Mouse (Mus musculus): ENCODE measurements at regions not wholly inside any gene's neighbourhood (a gene's known extent, or its start where the extent isn't known, plus 50 kb on each side); places are given as distances from the start of the nearest gene placed in this dataset.

DNA sequence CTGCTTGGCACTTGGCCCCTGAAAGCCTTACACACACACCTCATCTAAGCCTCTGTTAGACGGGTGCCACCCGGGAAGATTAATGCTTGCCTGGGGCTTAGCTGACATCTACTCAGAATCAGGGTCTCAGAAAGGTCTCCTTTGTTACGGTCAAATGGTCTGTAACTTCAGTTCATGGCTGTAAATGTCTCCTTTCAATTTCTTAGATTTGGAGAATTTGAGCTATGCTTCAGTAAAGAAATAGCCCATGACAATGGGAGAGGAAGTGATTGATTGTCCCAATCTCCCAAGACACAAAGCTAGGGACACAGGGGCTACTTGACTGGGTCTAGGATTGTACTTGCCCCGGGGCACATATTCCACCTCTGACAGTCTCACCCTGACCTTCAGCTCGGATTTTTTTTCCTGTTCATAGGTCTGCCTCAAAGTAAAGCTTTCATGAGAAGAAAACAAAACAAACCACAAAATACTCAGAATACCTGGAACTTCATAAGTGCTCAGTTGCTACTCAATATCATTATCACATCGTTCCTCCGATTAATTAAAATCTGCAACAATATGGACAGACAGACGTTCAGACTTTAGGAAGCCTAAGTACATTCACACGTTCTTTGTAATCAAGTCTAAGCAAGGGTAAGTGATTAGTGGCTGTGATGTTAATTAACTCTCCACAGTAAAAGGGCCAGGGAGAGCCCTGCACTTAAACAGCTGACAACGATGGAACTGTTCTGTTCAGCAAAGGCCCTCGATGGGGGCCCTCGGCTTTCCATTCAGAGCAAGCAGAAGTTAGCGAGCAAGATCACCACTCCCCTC lies 132.9 kb upstream of the Slco3a1 start:
- ATAC-seq (ENCODE audit: insufficient read depth, low read depth) (no peak), DNase-seq (ENCODE audit: low spot score) (no peak)
- H3K36me3 ChIP-seq (replicated peaks; ENCODE audit: control insufficient read depth, insufficient read depth, low read length): no peaks in the 10 kb centered on the region
- H3K9me3 ChIP-seq (replicated peaks; ENCODE audit: control insufficient read depth, low read length): no peaks in the 10 kb centered on the region
- TF ChIP-seq EP300 (IDR thresholded peaks at IDR 0.05; ENCODE audit: low read depth) (no peak), CTCF (IDR thresholded peaks at IDR 0.05; ENCODE audit: low read depth) (no peak)
- no peaks in the 10 kb centered on the region for H3K4me1 ChIP-seq (ENCODE audit: control insufficient read depth, insufficient read depth)
- no peak overlapping the region for H3K27ac ChIP-seq (ENCODE audit: low read depth)
- WGBS: 68% methylated on average over 13 of the region's 13 CpGs
- no peaks in the 10 kb centered on the region for H3K27me3 ChIP-seq (ENCODE audit: control insufficient read depth, insufficient read depth, low read length)
- no peak overlapping the region for H3K4me2 ChIP-seq (ENCODE audit: low read depth, low read length)
- H3K9ac ChIP-seq (replicated peaks; ENCODE audit: low read depth, low read length): no peak overlapping the region
- no peak overlapping the region for H3K4me3 ChIP-seq (ENCODE audit: low read depth, low read length)

GRCm38 (mm10) chr7:74683979-74684378 lies 129.4 kb upstream of the Slco3a1 start:
- 48% methylated on average over 2 of the region's 2 CpGs for WGBS
- no peak for DNase-seq (ENCODE audit: low spot score)
- no peak overlapping the region for H3K4me3 ChIP-seq (ENCODE audit: low read depth, low read length)
- H3K27me3 ChIP-seq (ENCODE audit: control insufficient read depth, insufficient read depth, low read length): no peaks in the 10 kb centered on the region
- TF ChIP-seq CTCF (IDR thresholded peaks at IDR 0.05; ENCODE audit: low read depth) (no peak), EP300 (IDR thresholded peaks at IDR 0.05; ENCODE audit: low read depth) (no peak)
- no peak overlapping the region for H3K27ac ChIP-seq (ENCODE audit: low read depth)
- no peaks in the 10 kb centered on the region for H3K36me3 ChIP-seq (replicated peaks; ENCODE audit: control insufficient read depth, insufficient read depth, low read length)
- no peaks in the 10 kb centered on the region for H3K4me1 ChIP-seq (ENCODE audit: control insufficient read depth, insufficient read depth)
- H3K4me2 ChIP-seq (ENCODE audit: low read depth, low read length): no peak overlapping the region
- H3K9me3 ChIP-seq (replicated peaks; ENCODE audit: control insufficient read depth, low read length): no peaks in the 10 kb centered on the region
- no peak for ATAC-seq (ENCODE audit: insufficient read depth, low read depth)
- no peak overlapping the region for H3K9ac ChIP-seq (replicated peaks; ENCODE audit: low read depth, low read length)

DNA sequence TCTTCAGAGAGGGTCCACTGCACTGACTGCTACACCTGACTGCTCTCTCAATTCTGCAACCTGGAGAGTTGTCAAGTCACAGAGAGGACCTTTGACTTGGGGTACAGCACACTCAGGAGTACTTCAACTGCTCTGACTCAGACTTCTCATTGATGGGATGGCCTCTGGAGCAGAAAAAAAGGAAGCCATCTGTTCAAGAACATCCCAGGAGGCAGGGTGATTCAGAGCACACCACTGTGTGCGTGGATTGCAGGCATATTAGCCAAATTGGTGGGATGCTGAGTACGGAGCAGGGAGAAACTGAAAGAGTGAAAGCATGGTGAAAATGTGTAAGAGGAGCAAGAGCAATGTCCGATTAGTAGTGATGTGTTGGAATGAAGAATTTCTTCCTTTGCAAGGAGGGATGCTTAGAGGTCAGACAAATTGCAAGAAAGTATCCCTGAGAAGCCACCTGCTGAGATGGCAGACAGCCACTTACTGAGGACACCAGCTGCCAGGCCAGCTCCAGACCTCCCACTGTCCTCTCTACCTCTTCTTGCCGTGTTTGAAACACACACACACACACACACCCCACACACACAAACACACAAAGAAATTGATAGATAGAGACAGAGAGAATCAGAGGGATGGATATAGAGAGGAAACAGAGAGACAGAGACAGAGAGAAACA lies 119.2 kb upstream of the Slco3a1 start:
- ATAC-seq (ENCODE audit: insufficient read depth, low read depth) (no peak), DNase-seq (ENCODE audit: low spot score) (no peak)
- 78% methylated on average over 4 of the region's 4 CpGs for WGBS
- H3K27me3 ChIP-seq (ENCODE audit: control insufficient read depth, insufficient read depth, low read length): no peaks in the 10 kb centered on the region
- H3K36me3 ChIP-seq (replicated peaks; ENCODE audit: control insufficient read depth, insufficient read depth, low read length): no peaks in the 10 kb centered on the region
- H3K4me3 ChIP-seq (ENCODE audit: low read depth, low read length): no peak overlapping the region
- no peak overlapping the region for H3K27ac ChIP-seq (ENCODE audit: low read depth)
- no peak overlapping the region for H3K4me2 ChIP-seq (ENCODE audit: low read depth, low read length)
- no peaks in the 10 kb centered on the region for H3K4me1 ChIP-seq (ENCODE audit: control insufficient read depth, insufficient read depth)
- no peaks in the 10 kb centered on the region for H3K9me3 ChIP-seq (replicated peaks; ENCODE audit: control insufficient read depth, low read length)
- H3K9ac ChIP-seq (replicated peaks; ENCODE audit: low read depth, low read length): no peak overlapping the region
- no peak for TF ChIP-seq CTCF (IDR thresholded peaks at IDR 0.05; ENCODE audit: low read depth)
- TF ChIP-seq EP300 (IDR thresholded peaks at IDR 0.05; ENCODE audit: low read depth): no peak

GRCm38 (mm10) chr7:74669110-74669509 lies 114.5 kb upstream of the Slco3a1 start:
- H3K27me3 ChIP-seq (ENCODE audit: control insufficient read depth, insufficient read depth, low read length): no peaks in the 10 kb centered on the region
- TF ChIP-seq EP300 (IDR thresholded peaks at IDR 0.05; ENCODE audit: low read depth) (no peak), CTCF (IDR thresholded peaks at IDR 0.05; ENCODE audit: low read depth) (no peak)
- no peak for ATAC-seq (ENCODE audit: insufficient read depth, low read depth)
- no peaks in the 10 kb centered on the region for H3K36me3 ChIP-seq (replicated peaks; ENCODE audit: control insufficient read depth, insufficient read depth, low read length)
- no peak overlapping the region for H3K27ac ChIP-seq (ENCODE audit: low read depth)
- no peak overlapping the region for H3K9ac ChIP-seq (replicated peaks; ENCODE audit: low read depth, low read length)
- no peak overlapping the region for H3K4me2 ChIP-seq (ENCODE audit: low read depth, low read length)
- no peaks in the 10 kb centered on the region for H3K4me1 ChIP-seq (ENCODE audit: control insufficient read depth, insufficient read depth)
- H3K4me3 ChIP-seq (ENCODE audit: low read depth, low read length): no peak overlapping the region
- H3K9me3 ChIP-seq (replicated peaks; ENCODE audit: control insufficient read depth, low read length): no peaks in the 10 kb centered on the region
- DNase-seq (ENCODE audit: low spot score): no peak

- no peak overlapping the region for H3K4me3 ChIP-seq (ENCODE audit: low read depth, low read length)
- H3K27me3 ChIP-seq (ENCODE audit: control insufficient read depth, insufficient read depth, low read length): no peaks in the 10 kb centered on the region
- H3K27ac ChIP-seq (ENCODE audit: low read depth): no peak overlapping the region
- no peaks in the 10 kb centered on the region for H3K36me3 ChIP-seq (replicated peaks; ENCODE audit: control insufficient read depth, insufficient read depth, low read length)
- ATAC-seq (ENCODE audit: insufficient read depth, low read depth): no peak
- no peak overlapping the region for H3K9ac ChIP-seq (replicated peaks; ENCODE audit: low read depth, low read length)
- DNase-seq (ENCODE audit: low spot score): no peak
- no peak for TF ChIP-seq CTCF (IDR thresholded peaks at IDR 0.05; ENCODE audit: low read depth)
- TF ChIP-seq EP300 (IDR thresholded peaks at IDR 0.05; ENCODE audit: low read depth): no peak
- WGBS: 30% methylated on average over 3 of the region's 3 CpGs
- no peaks in the 10 kb centered on the region for H3K9me3 ChIP-seq (replicated peaks; ENCODE audit: control insufficient read depth, low read length)
- H3K4me1 ChIP-seq (ENCODE audit: control insufficient read depth, insufficient read depth): no peaks in the 10 kb centered on the region
- H3K4me2 ChIP-seq (ENCODE audit: low read depth, low read length): no peak overlapping the region
These were observed 112.5 kb upstream of the Slco3a1 start for GRCm38 (mm10) chr7:74667106-74667505.
